Mouse (Mus musculus): Measurements from ENCODE around the gene 4933415A04Rik.

4933415A04Rik gene

GRCm38 (mm10) chr11:43586324-43587090 is at the start of gene 4933415A04Rik:
4933415A04Rik (plus strand) TSS chr11:43587040.
- DNase-seq (ENCODE audit: low spot score in 2 of 2): peak in 1 of 2 experiments; percentile 72

- no peak for DNase-seq (ENCODE audit: low spot score in 2 of 2)
These were observed 49.8 kb upstream of the 4933415A04Rik start for GRCm38 (mm10) chr11:43537074-43537473.

- no peak for DNase-seq (ENCODE audit: low spot score in 2 of 2)
These were observed 47.0 kb upstream of the 4933415A04Rik start for GRCm38 (mm10) chr11:43539863-43540262.

GRCm38 (mm10) chr11:43543711-43544466 is 43.0 kb upstream of the 4933415A04Rik start:
- no peak for DNase-seq (ENCODE audit: low spot score in 2 of 2)

- DNase-seq (ENCODE audit: low spot score in 2 of 2): no peak
These were observed 42.0 kb upstream of the 4933415A04Rik start for GRCm38 (mm10) chr11:43544819-43545218.

GRCm38 (mm10) chr11:43545873-43546475 is 40.9 kb upstream of the 4933415A04Rik start:
- no peak for DNase-seq (ENCODE audit: low spot score in 2 of 2)

GRCm38 (mm10) chr11:43546678-43547077 is 40.2 kb upstream of the 4933415A04Rik start:
- DNase-seq (ENCODE audit: low spot score in 2 of 2): no peak

- DNase-seq (ENCODE audit: low spot score in 2 of 2): peak; percentile 88
These were observed 38.7 kb upstream of the 4933415A04Rik start for GRCm38 (mm10) chr11:43548148-43548547.

GRCm38 (mm10) chr11:43548657-43549435 is 38.0 kb upstream of the 4933415A04Rik start:
- no peak for DNase-seq (ENCODE audit: low spot score in 2 of 2)

- peak; percentile 51 for DNase-seq (ENCODE audit: low spot score in 2 of 2)
These were observed 37.1 kb upstream of the 4933415A04Rik start for GRCm38 (mm10) chr11:43549701-43550100.

- DNase-seq (ENCODE audit: low spot score in 2 of 2): no peak
These were observed 35.1 kb upstream of the 4933415A04Rik start for GRCm38 (mm10) chr11:43551756-43552155.

- no peak for DNase-seq (ENCODE audit: low spot score in 2 of 2)
These were observed 34.2 kb upstream of the 4933415A04Rik start for GRCm38 (mm10) chr11:43552675-43553074.

- no peak for DNase-seq (ENCODE audit: low spot score in 2 of 2)
These were observed 30.3 kb upstream of the 4933415A04Rik start for GRCm38 (mm10) chr11:43556538-43556937.

- DNase-seq (ENCODE audit: low spot score in 2 of 2): peak; percentile 79 to 86
These were observed 27.1 kb upstream of the 4933415A04Rik start for GRCm38 (mm10) chr11:43559515-43560292.

GRCm38 (mm10) chr11:43563654-43564244 is 23.1 kb upstream of the 4933415A04Rik start:
- DNase-seq (ENCODE audit: low spot score in 2 of 2): no peak

- DNase-seq (ENCODE audit: low spot score in 2 of 2): no peak
These were observed 21.4 kb upstream of the 4933415A04Rik start for GRCm38 (mm10) chr11:43565414-43565813.

- no peak for DNase-seq (ENCODE audit: low spot score in 2 of 2)
These were observed 21.0 kb upstream of the 4933415A04Rik start for GRCm38 (mm10) chr11:43565852-43566251.

GRCm38 (mm10) chr11:43566696-43567095 is 20.1 kb upstream of the 4933415A04Rik start:
- no peak for DNase-seq (ENCODE audit: low spot score in 2 of 2)

GRCm38 (mm10) chr11:43568263-43568662 is 18.6 kb upstream of the 4933415A04Rik start:
- no peak for DNase-seq (ENCODE audit: low spot score in 2 of 2)

GRCm38 (mm10) chr11:43569188-43569587 is 17.7 kb upstream of the 4933415A04Rik start:
- no peak for DNase-seq (ENCODE audit: low spot score in 2 of 2)
